In the genomic region with DNA sequence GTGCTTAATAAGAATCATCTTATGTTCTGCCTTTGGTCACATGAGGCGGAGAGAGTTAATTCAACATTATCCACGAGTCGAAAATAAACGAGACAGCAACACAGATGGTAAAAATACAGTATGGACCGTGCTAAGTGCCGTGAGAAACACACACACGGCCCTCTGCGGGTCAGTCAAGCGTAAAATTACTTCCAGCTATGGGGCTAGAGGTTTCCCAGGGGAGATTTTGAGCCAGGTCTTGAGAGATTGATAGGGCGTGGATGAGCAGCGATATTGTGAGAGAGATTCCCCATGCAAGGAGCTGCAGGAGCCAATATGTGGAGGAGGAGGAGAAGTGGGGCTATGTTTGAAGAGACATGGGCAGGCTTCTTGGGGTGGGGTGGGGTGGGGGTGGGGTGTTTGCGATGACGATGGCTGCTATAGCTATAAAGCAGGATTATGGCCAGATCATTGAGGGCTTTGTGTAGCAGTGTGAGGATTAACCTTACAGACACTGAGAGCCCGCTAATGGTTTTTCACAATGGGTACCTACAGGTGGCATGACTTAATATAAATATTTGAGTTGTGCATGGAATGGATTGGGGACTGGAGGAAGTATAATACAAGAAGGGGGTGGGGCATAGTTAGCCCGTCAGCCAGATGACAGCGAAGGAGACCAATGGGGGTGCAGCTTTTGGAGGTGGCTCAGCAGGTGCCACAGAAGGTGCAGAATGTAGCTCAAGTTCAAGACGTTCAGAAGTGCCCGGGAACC, we compare ENCODE assay signal across 10 mouse cellular contexts.
DNase-seq lines count a peak whose midpoint lies in the region; ATAC-seq lines count a peak whose summit lies in the region.
"Had no signal": no experiment of that assay in that cellular context is flagged by ENCODE, and none has a peak within 500 bp of the region (broad histone marks: within the 10 kb centered on the region; RNA-seq: fewer than 3 reads in every experiment).

No protein-coding gene starts in this region.

- DNase-seq in embryonic facial prominence, embryonic 11.5 days (ENCODE audit: low spot score): peak; percentile 49
- DNase-seq in embryonic facial prominence, embryonic 10.5 days (ENCODE audit: low spot score): no peak
- no peak for DNase-seq in lung, postnatal 10 days
- no peak for DNase-seq in cerebellum, adult 11 months
- DNase-seq: layer of hippocampus, adult 9-11 months; liver, embryonic 13.5 days had no signal

- H3K4me1 ChIP-seq in embryonic facial prominence, embryonic 11.5 days (ENCODE audit: control insufficient read depth, insufficient read depth, low read length): no peaks in the 10 kb centered on the region
- peaks cover 43% of the 10 kb centered on the region for H3K4me1 ChIP-seq in embryonic facial prominence, embryonic 10.5 days
- peaks cover 36% of the 10 kb centered on the region for H3K4me1 ChIP-seq in lung, embryonic 16.5 days (replicated peaks; ENCODE audit: control insufficient read depth, insufficient read depth, low read length)
- H3K4me1 ChIP-seq in limb, embryonic 15.5 days: peaks cover 38% of the 10 kb centered on the region
- H3K4me1 ChIP-seq in stomach, embryonic 16.5 days (ENCODE audit: control insufficient read depth, insufficient read depth, low read length): peaks cover 15% of the 10 kb centered on the region

- WGBS in embryonic facial prominence, embryonic 11.5 days: 59% methylated on average over 18 of the region's 18 CpGs
- WGBS in embryonic facial prominence, embryonic 10.5 days: 69% methylated on average over 18 of the region's 18 CpGs
- 70% methylated on average over 18 of the region's 18 CpGs for WGBS in lung, embryonic 16.5 days
- 51% methylated on average over 18 of the region's 18 CpGs for WGBS in limb, embryonic 15.5 days
- WGBS in stomach, embryonic 16.5 days: 75% methylated on average over 18 of the region's 18 CpGs

- no peak overlapping the region for H3K9ac ChIP-seq in embryonic facial prominence, embryonic 11.5 days (replicated peaks; ENCODE audit: low read length)
- H3K9ac ChIP-seq in lung, embryonic 16.5 days (ENCODE audit: low read length): no peak overlapping the region
- no peak overlapping the region for H3K9ac ChIP-seq in limb, embryonic 15.5 days
- H3K9ac ChIP-seq in stomach, embryonic 16.5 days (ENCODE audit: low read length): no peak overlapping the region
- H3K9ac ChIP-seq: liver, embryonic 13.5 days had no signal

- H3K9me3 ChIP-seq in embryonic facial prominence, embryonic 11.5 days (replicated peaks; ENCODE audit: control insufficient read depth, low read length): no peaks in the 10 kb centered on the region
- H3K9me3 ChIP-seq in embryonic facial prominence, embryonic 10.5 days: no peaks in the 10 kb centered on the region
- no peaks in the 10 kb centered on the region for H3K9me3 ChIP-seq in lung, embryonic 16.5 days (ENCODE audit: control insufficient read depth, low read length)
- no peaks in the 10 kb centered on the region for H3K9me3 ChIP-seq in limb, embryonic 15.5 days
- no peaks in the 10 kb centered on the region for H3K9me3 ChIP-seq in stomach, embryonic 16.5 days (replicated peaks; ENCODE audit: control insufficient read depth, low read length)
- H3K9me3 ChIP-seq: liver, embryonic 13.5 days had no signal

- 0 out of 2 replicates have a peak, but pooled peaks have one; percentile 32 for ATAC-seq in embryonic facial prominence, embryonic 11.5 days (replicated peaks; ENCODE audit: insufficient number of reproducible peaks, low FRiP score, low TSS enrichment, low read depth)
- ATAC-seq in lung, embryonic 16.5 days (ENCODE audit: low read depth): peak; percentile 49
- ATAC-seq in limb, embryonic 15.5 days (ENCODE audit: insufficient number of reproducible peaks, low FRiP score, low TSS enrichment, low read depth): 0 out of 2 replicates have a peak, but pooled peaks have one; percentile 1
- ATAC-seq in stomach, embryonic 16.5 days (ENCODE audit: insufficient read depth, low FRiP score): peak; percentile 71
- ATAC-seq in megakaryocyte progenitor cell, adult 5-6 weeks (replicated peaks; ENCODE audit: poor library complexity): no peak

- H3K27ac ChIP-seq in embryonic facial prominence, embryonic 11.5 days (replicated peaks; ENCODE audit: low read depth, low read length): no peak overlapping the region
- H3K27ac ChIP-seq in embryonic facial prominence, embryonic 10.5 days (replicated peaks): no peak overlapping the region
- peak overlapping the region; percentile 63 for H3K27ac ChIP-seq in lung, embryonic 16.5 days (ENCODE audit: low read length)
- peak overlapping the region; percentile 70 for H3K27ac ChIP-seq in limb, embryonic 15.5 days
- peak overlapping the region; percentile 56; the same call in 1 of the 2 replicates for H3K27ac ChIP-seq in stomach, embryonic 16.5 days (ENCODE audit: low read length)
- H3K27ac ChIP-seq: liver, embryonic 13.5 days had no signal

- H3K4me3 ChIP-seq in embryonic facial prominence, embryonic 11.5 days (ENCODE audit: low read depth, low read length): no peak overlapping the region
- no peak overlapping the region for H3K4me3 ChIP-seq in embryonic facial prominence, embryonic 10.5 days
- H3K4me3 ChIP-seq in lung, embryonic 16.5 days (ENCODE audit: low read length): no peak overlapping the region
- no peak overlapping the region for H3K4me3 ChIP-seq in limb, embryonic 15.5 days
- no peak overlapping the region for H3K4me3 ChIP-seq in stomach, embryonic 16.5 days (replicated peaks; ENCODE audit: low read length)
- H3K4me3 ChIP-seq: liver, embryonic 13.5 days had no signal

- no peak overlapping the region for H3K4me2 ChIP-seq in embryonic facial prominence, embryonic 11.5 days (ENCODE audit: low read depth, low read length)
- no peak overlapping the region for H3K4me2 ChIP-seq in lung, embryonic 16.5 days (ENCODE audit: low read depth, low read length)
- no peak overlapping the region for H3K4me2 ChIP-seq in limb, embryonic 15.5 days
- H3K4me2 ChIP-seq in stomach, embryonic 16.5 days (ENCODE audit: low read depth, low read length): no peak overlapping the region
- H3K4me2 ChIP-seq: liver, embryonic 13.5 days had no signal

- H3K27me3 ChIP-seq in embryonic facial prominence, embryonic 11.5 days (ENCODE audit: control insufficient read depth, insufficient read depth, low read length): no peaks in the 10 kb centered on the region
- no peaks in the 10 kb centered on the region for H3K27me3 ChIP-seq in embryonic facial prominence, embryonic 10.5 days (replicated peaks; ENCODE audit: low read depth, poor library complexity, severe bottlenecking)
- H3K27me3 ChIP-seq in lung, embryonic 16.5 days (ENCODE audit: control insufficient read depth, insufficient read depth, low read depth, low read length): no peaks in the 10 kb centered on the region
- no peaks in the 10 kb centered on the region for H3K27me3 ChIP-seq in limb, embryonic 15.5 days
- no peaks in the 10 kb centered on the region for H3K27me3 ChIP-seq in stomach, embryonic 16.5 days (ENCODE audit: control insufficient read depth, insufficient read depth, low read length)
- H3K27me3 ChIP-seq: liver, embryonic 13.5 days had no signal

- H3K36me3 ChIP-seq in embryonic facial prominence, embryonic 11.5 days (replicated peaks; ENCODE audit: control insufficient read depth, insufficient read depth, low read depth, low read length): no peaks in the 10 kb centered on the region; the same call in 1 of the 2 replicates
- peaks cover 51% of the 10 kb centered on the region for H3K36me3 ChIP-seq in embryonic facial prominence, embryonic 10.5 days (replicated peaks)
- H3K36me3 ChIP-seq in lung, embryonic 16.5 days (ENCODE audit: control insufficient read depth, insufficient read depth, low read length): peaks cover 4% of the 10 kb centered on the region
- peaks cover 8% of the 10 kb centered on the region; the same call in 1 of the 2 replicates for H3K36me3 ChIP-seq in limb, embryonic 15.5 days
- H3K36me3 ChIP-seq in stomach, embryonic 16.5 days (ENCODE audit: control insufficient read depth, insufficient read depth, low read length): 0 out of 2 replicates have a peak, but pooled peaks cover 7% of the 10 kb centered on the region
- H3K36me3 ChIP-seq: liver, embryonic 13.5 days had no signal

Comparison
In these comparisons a context has a peak if more than half of its experiments do, and no peak if none do; other contexts are left out.
1. H3K27ac ChIP-seq: peak in lung, embryonic 16.5 days (single experiment), limb, embryonic 15.5 days (single experiment) and stomach, embryonic 16.5 days (single experiment); none in embryonic facial prominence, embryonic 11.5 days (single experiment) and embryonic facial prominence, embryonic 10.5 days (single experiment).